Mouse (Mus musculus): Measurements from ENCODE around the gene Itm2b. TPM values are rescaled to one million over a fixed set of nuclear protein-coding genes. Genes with fewer than 3 reads are reported as not detected.

Itm2b gene
- total and polyA plus RNA-seq, 3 experiments, result 190 to 305 (median 254) TPM

DNA sequence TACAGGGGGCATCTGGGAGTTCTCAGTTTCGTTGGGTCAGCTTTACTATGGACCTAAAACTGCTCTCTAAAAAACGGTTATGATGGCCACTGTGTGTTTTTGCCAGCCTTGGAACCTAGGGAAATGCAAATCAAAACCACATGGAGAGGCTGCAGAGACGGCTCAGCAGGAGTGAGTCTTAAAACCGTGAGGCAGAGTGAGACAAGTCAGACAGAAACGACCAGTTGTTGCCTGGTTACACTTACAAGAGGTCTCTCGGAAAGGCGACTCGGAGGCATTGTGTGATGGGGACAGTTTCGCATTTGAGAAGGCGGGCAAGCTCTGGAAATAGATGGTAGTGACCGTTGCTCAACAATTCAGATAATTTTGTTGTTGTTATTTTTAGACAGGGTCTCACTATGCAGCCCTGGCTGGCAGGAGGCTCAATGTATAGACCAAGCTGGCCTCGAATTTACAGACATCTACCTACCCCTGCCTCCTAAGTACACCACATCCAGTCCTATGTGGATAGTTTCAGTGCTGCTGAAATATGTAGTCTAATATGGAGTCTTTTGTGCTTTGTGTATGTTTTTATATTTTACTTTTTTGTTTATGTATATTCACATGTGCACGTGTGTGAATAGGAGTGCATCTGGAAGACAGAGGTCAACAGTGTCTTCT lies 30.4 kb upstream of the Itm2b start:
- Histone ChIP-seq H3K9ac (ENCODE audit: insufficient read depth, low read depth) (no peak overlapping the region), H3K79me2 (replicated peaks; ENCODE audit: control insufficient read depth, extremely low read depth, insufficient read depth, poor library complexity, severe bottlenecking) (no peaks in the 10 kb centered on the region), H3K27ac (ENCODE audit: insufficient read depth, low read depth) (peak overlapping the region; percentile 13; the same call in 1 of the 2 replicates), H3K4me3 (replicated peaks in 1 of 3; ENCODE audit: low read depth in 2 of 3, low read length in 2 of 3, poor library complexity in 1 of 3) (no peak overlapping the region), H3K4me2 (ENCODE audit: insufficient read depth, low read depth, poor library complexity, severe bottlenecking) (peak overlapping the region; percentile 51), H3K27me3 (replicated peaks) (no peaks in the 10 kb centered on the region), H3K4me1 (ENCODE audit: control insufficient read depth in 1 of 2, insufficient read depth in 2 of 2) (peaks cover 4 to 23% of the 10 kb centered on the region in 2 experiments; a peak in 3 of 4 replicates), H3K36me3 (replicated peaks in 1 of 2; ENCODE audit: control insufficient read depth in 1 of 2, insufficient read depth in 1 of 2, low read length in 1 of 2) (no peaks in the 10 kb centered on the region), H3K9me3 (replicated peaks; ENCODE audit: low read length) (no peaks in the 10 kb centered on the region)
- TF ChIP-seq BHLHE40 (IDR thresholded peaks at IDR 0.05; ENCODE audit: low read depth, low read length) (peak; percentile 68), EP300 (IDR thresholded peaks at IDR 0.05; ENCODE audit: low read length) (peak; percentile 44; the same call in 1 of the 2 replicates), PAX5 (IDR thresholded peaks at IDR 0.05; ENCODE audit: low read length) (no peak), USF1 (IDR thresholded peaks at IDR 0.05; ENCODE audit: low read depth, low read length) (no peak), RAD21 (IDR thresholded peaks at IDR 0.05; ENCODE audit: low read depth, low read length) (no peak), GABPA (IDR thresholded peaks at IDR 0.05; ENCODE audit: insufficient replicate concordance, low read depth, low read length) (no peak), IRF4 (IDR thresholded peaks at IDR 0.05; ENCODE audit: low read depth, low read length) (peak; percentile 77), UBTF (IDR thresholded peaks at IDR 0.05; ENCODE audit: low read depth, low read length) (no peak), TCF12 (IDR thresholded peaks at IDR 0.05; ENCODE audit: low read depth, low read length) (no peak), ZNF384 (IDR thresholded peaks at IDR 0.05; ENCODE audit: low read depth, low read length) (peak; percentile 24; the same call in 1 of the 2 replicates), JUN (IDR thresholded peaks at IDR 0.05; ENCODE audit: insufficient read depth, low read depth, low read length) (no peak), KAT2A (IDR thresholded peaks at IDR 0.05; ENCODE audit: insufficient replicate concordance, low read length) (no peak), MAFK (IDR thresholded peaks at IDR 0.05; ENCODE audit: insufficient replicate concordance, low read length) (no peak), TBP (conservative IDR thresholded peaks at IDR 0.05; ENCODE audit: low read depth, low read length) (no peak), ZC3H11A (IDR thresholded peaks at IDR 0.05; ENCODE audit: low read depth, low read length) (no peak), POLR2A (IDR thresholded peaks at IDR 0.05; ENCODE audit: low read depth, low read length) (no peak), SIN3A (IDR thresholded peaks at IDR 0.05; ENCODE audit: low read length) (no peak), ETS1 (conservative IDR thresholded peaks at IDR 0.05; ENCODE audit: low read depth, low read length) (peak; percentile 33; the same call in 1 of the 2 replicates), NELFE (IDR thresholded peaks at IDR 0.05; ENCODE audit: low read depth, low read length) (no peak), SMC3 (IDR thresholded peaks at IDR 0.05; ENCODE audit: low read depth, low read length) (no peak), USF2 (conservative IDR thresholded peaks at IDR 0.05; ENCODE audit: low read depth, low read length) (no peak), NRF1 (IDR thresholded peaks at IDR 0.05; ENCODE audit: low read depth, low read length) (no peak), RCOR1 (conservative IDR thresholded peaks at IDR 0.05; ENCODE audit: low read depth, low read length) (no peak), MEF2A (IDR thresholded peaks at IDR 0.05; ENCODE audit: borderline replicate concordance, low read depth, low read length) (no peak), ELF1 (IDR thresholded peaks at IDR 0.05; ENCODE audit: low read depth, low read length) (no peak), MXI1 (IDR thresholded peaks at IDR 0.05; ENCODE audit: low read depth, low read length) (peak; percentile 37; the same call in 1 of the 2 replicates), MAX (IDR thresholded peaks at IDR 0.05; ENCODE audit: low read length) (no peak), POLR2AphosphoS2 (IDR thresholded peaks at IDR 0.05; ENCODE audit: low read depth, low read length) (no peak), CTCF (conservative IDR thresholded peaks at IDR 0.05 in 1 of 2, IDR thresholded peaks at IDR 0.05 in 1 of 2; ENCODE audit: low read depth in 2 of 2, low read length in 2 of 2) (no peak), E2F4 (IDR thresholded peaks at IDR 0.05; ENCODE audit: insufficient replicate concordance, low read depth, low read length) (no peak), MAZ (IDR thresholded peaks at IDR 0.05; ENCODE audit: low read depth, low read length) (no peak), HCFC1 (IDR thresholded peaks at IDR 0.05; ENCODE audit: low read depth, low read length) (no peak), JUND (conservative IDR thresholded peaks at IDR 0.05; ENCODE audit: low read depth, low read length) (no peak), ZKSCAN1 (IDR thresholded peaks at IDR 0.05; ENCODE audit: borderline replicate concordance, low read depth, low read length) (no peak), CHD1 (IDR thresholded peaks at IDR 0.05; ENCODE audit: low read depth, low read length) (no peak), CHD2 (IDR thresholded peaks at IDR 0.05; ENCODE audit: low read length) (no peak), MYC (IDR thresholded peaks at IDR 0.05; ENCODE audit: low read depth, low read length) (0 out of 2 replicates have a peak, but pooled peaks have one; percentile 2), ZMIZ1 (IDR thresholded peaks at IDR 0.05; ENCODE audit: low read depth, low read length) (no peak)
- dilution Hi-C loops (cut with MboI; ENCODE audit: extremely low pct_ligation_motif_present, extremely low pct_unique_long_range_greater_than_20kb, low sequenced_read_pairs) (no loop called here), in situ Hi-C loops (cut with MboI; ENCODE audit: low pct_ligation_motif_present, low pct_unique_long_range_greater_than_20kb, low sequenced_read_pairs) (no loop called here)
- DNase-seq (ENCODE audit: extremely low read depth), result peak; percentile 45

Data from CH12.LX (cell line).